Mouse (Mus musculus) liver, embryonic 16.5 days (tissue): ENCODE measurements around the gene Esrp2. TPM values are rescaled to one million over a fixed set of nuclear protein-coding genes. Genes with fewer than 3 reads are reported as not detected.

ENCODE experiments used
- ATAC-seq: fragments of 200-750 bp; cut with Nextera tagmentation; 2 replicates; pipeline ENCODE4 v1.8.0; 2017; ENCODE audit warnings: low read depth, mild to moderate bottlenecking, moderate number of reproducible peaks, moderate library complexity
- H3K27ac ChIP-seq: fragments of 300-500 bp; sonication (generic); 2 replicates; pipeline ENCODE4 v1.5.1; 2014; ENCODE audit warnings: mild to moderate bottlenecking, low read length
- H3K27me3 ChIP-seq: fragments of 300-500 bp; sonication (generic); 2 replicates; pipeline ENCODE4 v1.6.1; 2014; ENCODE audit warnings: low read depth, low read length, mixed read lengths; ENCODE audit not compliant: control insufficient read depth, insufficient read depth
- H3K36me3 ChIP-seq: fragments of 300-500 bp; sonication (generic); 2 replicates; pipeline ENCODE4 v1.6.1; 2014; ENCODE audit warnings: mild to moderate bottlenecking; ENCODE audit not compliant: control insufficient read depth, insufficient read depth
- H3K4me1 ChIP-seq: fragments of 300-500 bp; sonication (generic); 2 replicates; pipeline ENCODE4 v1.6.1; 2014; ENCODE audit warnings: low read depth, low read length, mixed read lengths; ENCODE audit not compliant: control insufficient read depth
- H3K4me2 ChIP-seq: fragments of 300-500 bp; sonication (generic); 2 replicates; pipeline ENCODE4 v1.6.1; 2014; ENCODE audit warnings: low read depth, low read length, mixed read lengths
- H3K4me3 ChIP-seq: fragments of 300-500 bp; sonication (generic); 2 replicates; pipeline ENCODE4 v1.5.1; 2014; ENCODE audit warnings: low read depth, mild to moderate bottlenecking, low read length
- H3K9ac ChIP-seq: fragments of 300-500 bp; sonication (generic); 2 replicates; pipeline ENCODE4 v1.6.1; 2014; ENCODE audit warnings: low read depth, low read length
- H3K9me3 ChIP-seq: fragments of 300-500 bp; sonication (generic); replicated peaks from 2 replicates; pipeline ENCODE4 v1.6.1; 2016; ENCODE audit warnings: low read length; ENCODE audit not compliant: control insufficient read depth
- WGBS: fragments of 180-500 bp; shearing (Covaris S2); extraction: QIAGEN DNeasy Blood & Tissue Kit; methylation state at CpG from one replicate; pipeline ENCODE4 v1.1.7; 2014; ENCODE audit not compliant: insufficient replicate concordance; 5-methylcytosine and 5-hydroxymethylcytosine counted together
- polyA plus RNA-seq: library from polyadenylated mRNA; unstranded; fragments of >200 nt; fragmentation: Nextera tagmentation; extraction: Ambion mirVana; gene quantifications from 2 replicates; pipeline ENCODE4 v1.2.1, GENCODE M21; 2015

Esrp2 gene
- polyA plus RNA-seq, 1 experiment from 2014 or later: 20.1 TPM

DNA sequence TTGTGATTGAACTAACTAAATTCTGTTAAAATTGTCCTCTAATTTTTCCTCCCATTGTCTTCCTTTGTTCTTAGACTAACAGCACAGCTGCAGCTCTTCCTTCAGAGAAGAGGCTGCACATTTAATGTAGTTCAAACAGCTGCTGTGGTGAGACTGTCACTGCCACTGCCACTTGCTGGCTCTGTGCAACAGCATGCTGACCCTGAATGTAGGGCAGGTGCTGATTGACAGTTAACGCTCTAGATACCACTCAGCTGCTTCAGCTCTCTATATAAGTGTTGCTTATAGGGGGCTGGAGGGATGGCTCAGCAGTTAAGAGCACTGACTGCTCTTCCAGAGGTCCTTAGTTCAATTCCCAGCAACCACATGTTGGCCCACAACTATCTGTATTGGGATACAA is 24.3 kb downstream of the Esrp2 start:
- Histone ChIP-seq H3K4me1 (no peaks in the 10 kb centered on the region), H3K9me3 (no peaks in the 10 kb centered on the region), H3K4me3 (no peak overlapping the region), H3K27me3 (no peaks in the 10 kb centered on the region), H3K36me3 (peaks cover 29% of the 10 kb centered on the region), H3K4me2 (no peak overlapping the region), H3K9ac (no peak overlapping the region), H3K27ac (no peak overlapping the region)
- 84% methylated on average over 1 of the region's 1 CpGs for WGBS
- no peak for ATAC-seq

DNA sequence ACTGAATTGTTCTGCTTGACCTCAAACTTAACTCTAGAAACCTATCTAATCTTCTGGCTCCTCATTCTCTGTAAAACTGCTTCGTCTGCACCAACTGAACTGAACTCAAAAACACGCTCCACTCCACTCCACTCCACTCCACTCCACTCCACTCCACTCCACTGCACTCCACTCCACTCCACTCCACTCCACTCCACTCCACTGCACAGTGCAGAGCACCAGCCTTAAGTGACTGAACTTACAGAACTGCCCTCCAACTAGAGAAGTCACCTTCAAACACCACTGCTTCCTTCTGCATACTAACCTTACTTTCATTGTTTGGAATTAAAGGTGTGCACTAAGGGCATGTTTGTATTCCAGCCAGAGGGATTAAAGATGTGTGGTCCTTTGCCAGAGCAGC is 24.7 kb downstream of the Esrp2 start:
- Histone ChIP-seq H3K4me3 (no peak overlapping the region), H3K9ac (no peak overlapping the region), H3K36me3 (peaks cover 29% of the 10 kb centered on the region), H3K27ac (no peak overlapping the region), H3K4me2 (no peak overlapping the region), H3K27me3 (no peaks in the 10 kb centered on the region), H3K9me3 (no peaks in the 10 kb centered on the region), H3K4me1 (no peaks in the 10 kb centered on the region)
- ATAC-seq: no peak
- 79% methylated on average over 2 of the region's 2 CpGs for WGBS

DNA sequence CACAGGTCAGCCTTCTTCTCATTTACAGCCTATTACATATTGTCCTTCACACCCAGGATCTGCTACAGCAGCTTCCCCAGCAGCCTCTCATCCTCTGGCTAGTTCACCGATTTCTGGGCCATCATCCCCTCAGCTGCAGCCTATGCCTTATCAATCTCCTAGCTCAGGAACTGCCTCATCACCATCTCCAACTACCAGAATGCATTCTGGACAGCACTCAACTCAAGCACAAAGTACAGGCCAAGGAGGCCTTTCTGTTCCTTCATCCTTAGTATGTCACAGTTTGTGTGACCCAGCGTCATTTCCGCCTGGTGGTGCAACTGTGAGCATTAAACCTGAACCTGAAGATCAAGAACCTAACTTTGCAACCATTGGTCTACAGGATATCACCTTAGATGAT is 28.0 kb downstream of the Esrp2 start:
- Histone ChIP-seq H3K4me2 (no peak overlapping the region), H3K4me1 (no peaks in the 10 kb centered on the region), H3K9me3 (no peaks in the 10 kb centered on the region), H3K27ac (no peak overlapping the region), H3K36me3 (peaks cover 27% of the 10 kb centered on the region), H3K27me3 (no peaks in the 10 kb centered on the region), H3K9ac (no peak overlapping the region), H3K4me3 (no peak overlapping the region)
- no peak for ATAC-seq
- 88% methylated on average over 3 of the region's 3 CpGs for WGBS

DNA sequence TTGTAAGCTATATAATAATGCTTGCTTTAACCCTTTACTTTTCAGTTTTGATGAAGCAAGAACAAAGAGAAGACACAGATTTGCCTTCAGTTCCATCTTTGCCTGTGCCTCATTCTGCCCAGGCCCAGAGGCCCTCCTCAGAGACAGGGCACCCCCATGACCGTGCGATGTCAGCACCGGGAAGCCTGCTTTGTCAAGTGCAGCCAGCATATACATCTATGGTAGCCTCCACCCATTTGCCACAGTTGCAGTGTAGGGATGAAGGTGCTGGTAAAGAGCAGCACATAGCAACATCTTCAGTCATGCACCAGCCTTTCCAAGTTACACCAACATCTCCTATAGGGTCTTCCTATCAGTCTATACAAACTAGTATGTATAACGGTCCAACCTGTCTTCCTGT is 28.7 kb downstream of the Esrp2 start:
- H3K27me3 ChIP-seq: no peaks in the 10 kb centered on the region
- H3K36me3 ChIP-seq: peaks cover 27% of the 10 kb centered on the region
- no peaks in the 10 kb centered on the region for H3K9me3 ChIP-seq
- H3K4me2 ChIP-seq: no peak overlapping the region
- H3K9ac ChIP-seq: no peak overlapping the region
- WGBS: 88% methylated on average over 4 of the region's 4 CpGs
- H3K4me1 ChIP-seq: no peaks in the 10 kb centered on the region
- H3K4me3 ChIP-seq: no peak overlapping the region
- no peak overlapping the region for H3K27ac ChIP-seq
- ATAC-seq: no peak

DNA sequence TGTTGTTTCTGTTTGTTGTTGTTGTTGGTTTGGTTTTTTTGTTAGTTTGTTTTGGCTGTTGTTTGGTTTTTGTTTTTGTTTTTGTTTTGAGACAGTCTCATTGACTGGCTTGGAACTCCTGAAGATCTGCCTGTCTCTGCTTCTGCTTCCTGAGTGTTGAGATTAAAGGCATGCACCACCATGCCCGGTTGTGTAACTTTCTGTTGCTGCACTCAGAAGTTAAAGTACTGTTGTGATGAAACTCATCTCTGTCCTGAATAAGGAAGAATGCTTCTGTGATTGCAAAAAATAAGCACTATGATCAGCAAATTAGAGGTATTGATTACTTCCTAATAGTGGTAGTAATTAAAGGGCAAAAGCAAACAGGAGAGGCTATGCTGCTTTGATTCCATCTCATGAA is 30.6 kb downstream of the Esrp2 start:
- H3K9me3 ChIP-seq: no peaks in the 10 kb centered on the region

DNA sequence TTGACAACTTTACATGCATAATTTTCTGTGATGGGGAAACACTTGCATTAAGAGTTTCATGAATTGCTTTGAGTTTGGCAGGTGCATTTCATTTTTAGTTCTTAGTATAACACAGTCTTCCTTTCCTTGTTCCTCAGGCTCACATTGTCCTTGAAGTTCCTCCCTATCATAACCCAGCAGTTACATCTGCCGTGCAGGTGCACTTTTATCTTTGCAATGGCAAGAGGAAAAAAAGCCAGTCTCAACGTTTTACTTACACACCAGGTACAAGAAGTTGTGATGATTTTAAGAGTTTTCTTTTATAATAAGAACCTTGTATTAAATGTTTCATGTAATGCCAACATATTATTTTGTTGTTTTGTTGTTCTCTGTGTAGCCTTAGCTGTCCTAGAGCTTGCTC is 32.9 kb downstream of the Esrp2 start:
- no peak overlapping the region for H3K4me3 ChIP-seq
- H3K9ac ChIP-seq: no peak overlapping the region
- ATAC-seq: no peak
- H3K27me3 ChIP-seq: no peaks in the 10 kb centered on the region
- no peak overlapping the region for H3K4me2 ChIP-seq
- H3K4me1 ChIP-seq: no peaks in the 10 kb centered on the region
- no peak overlapping the region for H3K27ac ChIP-seq
- 48% methylated on average over 2 of the region's 2 CpGs for WGBS
- H3K9me3 ChIP-seq: no peaks in the 10 kb centered on the region
- H3K36me3 ChIP-seq: peaks cover 19% of the 10 kb centered on the region

More for the DNA sequence above, 30.6 kb downstream of the Esrp2 start:
- WGBS: 60% methylated on average over 1 of the region's 1 CpGs
- no peak for ATAC-seq
- Histone ChIP-seq H3K4me2 (no peak overlapping the region), H3K27me3 (no peaks in the 10 kb centered on the region), H3K27ac (no peak overlapping the region), H3K9ac (no peak overlapping the region), H3K36me3 (peaks cover 24% of the 10 kb centered on the region), H3K4me3 (no peak overlapping the region), H3K4me1 (no peaks in the 10 kb centered on the region)

DNA sequence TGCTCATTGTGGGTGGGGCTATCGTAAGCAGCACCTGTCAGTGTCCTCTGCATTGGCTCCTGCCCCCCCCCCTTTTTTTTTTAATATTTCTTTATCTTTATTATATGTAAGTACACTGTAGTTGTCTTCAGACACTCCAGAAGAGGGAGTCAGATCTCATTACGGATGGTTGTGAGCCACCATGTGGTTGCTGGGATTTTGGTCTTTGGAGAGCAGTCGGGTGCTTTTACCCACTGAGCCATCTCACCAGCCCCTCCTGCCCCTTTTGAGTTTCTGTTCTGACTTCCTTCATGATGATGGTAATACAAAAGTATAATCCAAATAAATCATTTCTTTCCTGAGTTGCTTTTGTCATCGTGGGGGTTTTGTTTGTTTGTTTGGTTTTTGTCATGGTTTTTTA is 34.5 kb downstream of the Esrp2 start:
- no peak overlapping the region for H3K4me2 ChIP-seq
- no peaks in the 10 kb centered on the region for H3K4me1 ChIP-seq
- WGBS: 79% methylated on average over 4 of the region's 4 CpGs
- H3K36me3 ChIP-seq: peaks cover 10% of the 10 kb centered on the region
- no peak overlapping the region for H3K27ac ChIP-seq
- no peak for ATAC-seq
- H3K4me3 ChIP-seq: no peak overlapping the region
- H3K27me3 ChIP-seq: no peaks in the 10 kb centered on the region
- H3K9me3 ChIP-seq: no peaks in the 10 kb centered on the region
- no peak overlapping the region for H3K9ac ChIP-seq

Other genes starting within 250 kb of the Esrp2 start
- gene Nrn1l, start 243.4 kb downstream of the Esrp2 start, polyA plus RNA-seq: not detected in 2 replicates
- gene Pskh1, start 236.5 kb downstream of the Esrp2 start, polyA plus RNA-seq: 10.0 and 12.2 TPM in 2 replicates
- gene Ctrl, start 203.1 kb downstream of the Esrp2 start, polyA plus RNA-seq: 0.22 TPM in 1 of 2 replicates, not detected in the other
- 34.8 and 40.6 TPM in 2 replicates for gene Psmb10, start 198.5 kb downstream of the Esrp2 start, polyA plus RNA-seq
- gene Lcat, start 193.6 kb downstream of the Esrp2 start, polyA plus RNA-seq: 88.0 and 97.1 TPM in 2 replicates
- gene Slc12a4, start 170.9 kb downstream of the Esrp2 start, polyA plus RNA-seq: 11.1 and 12.0 TPM in 2 replicates
- gene Dpep3, start 157.5 kb downstream of the Esrp2 start, polyA plus RNA-seq: not detected in 2 replicates
- 10.5 and 10.9 TPM in 2 replicates for gene Dus2, start 145.6 kb downstream of the Esrp2 start, polyA plus RNA-seq
- not detected in 2 replicates for gene Dpep2nb, start 131.0 kb downstream of the Esrp2 start, polyA plus RNA-seq
- gene Ddx28, start 125.1 kb downstream of the Esrp2 start, polyA plus RNA-seq: 8.7 and 9.6 TPM in 2 replicates
- gene Nfatc3, start 78.1 kb downstream of the Esrp2 start, polyA plus RNA-seq: 2.4 and 3.0 TPM in 2 replicates
- gene Pla2g15, start 13.4 kb upstream of the Esrp2 start, polyA plus RNA-seq: 8.8 and 9.1 TPM in 2 replicates
- 4.1 and 4.3 TPM in 2 replicates for gene Slc7a6, start 31.9 kb upstream of the Esrp2 start, polyA plus RNA-seq
- 9.2 and 9.7 TPM in 2 replicates for gene Slc7a6os, start 74.0 kb upstream of the Esrp2 start, polyA plus RNA-seq
- gene Prmt7, start 74.0 kb upstream of the Esrp2 start, polyA plus RNA-seq: 18.0 and 19.7 TPM in 2 replicates
- gene Smpd3, start 201.0 kb upstream of the Esrp2 start, polyA plus RNA-seq: 0.46 and 0.77 TPM in 2 replicates